In the genomic region with DNA sequence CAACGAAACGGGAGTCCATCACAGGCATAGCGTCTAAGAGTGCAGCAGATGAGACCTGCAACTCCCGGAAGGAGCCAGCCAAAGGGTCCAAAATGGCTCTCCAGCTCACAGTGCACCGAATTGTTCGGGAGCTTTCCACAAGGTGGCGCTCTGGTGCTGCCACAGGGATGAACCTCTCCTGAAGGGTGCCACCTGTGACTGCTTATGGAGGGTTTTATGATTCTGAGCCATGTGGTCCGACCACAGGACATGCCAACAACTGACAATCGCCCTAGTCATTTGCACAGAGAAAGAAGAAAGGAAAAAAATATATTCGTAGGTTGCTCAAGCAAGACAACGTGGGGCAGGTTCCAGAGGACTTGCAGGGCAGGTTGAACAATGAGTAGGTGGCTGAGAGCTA, we compare ENCODE assay signal across 8 mouse cellular contexts.
DNase-seq lines count a peak whose midpoint lies in the region; ATAC-seq and TF ChIP-seq lines count a peak whose summit lies in the region.

No protein-coding gene starts in this region.

- DNase-seq in T-cell, adult 2 months (ENCODE audit: low spot score), result peak; percentile 73
- DNase-seq in heart, adult 9 months (ENCODE audit: low spot score in 2 of 2), result peak; percentile 17 to 21
- peak; percentile 49 to 81 for DNase-seq in kidney, postnatal 36 days
- DNase-seq in lung, adult 2 months, result peak; percentile 68
- DNase-seq in right cerebral cortex, postnatal 36 days (ENCODE audit: low spot score in 2 of 2), result peak; percentile 66 to 74
- DNase-seq in urinary bladder, postnatal 4 days (ENCODE audit: low spot score in 2 of 2), result peak; percentile 77 to 83

- no peaks in the 10 kb centered on the region for H3K27me3 ChIP-seq in C2C12 (ENCODE audit: control insufficient read depth, insufficient read depth, insufficient read length)

- no peak for TF ChIP-seq POLR2A in lung, adult 2 months (IDR thresholded peaks at IDR 0.05; ENCODE audit: borderline replicate concordance, extremely low read depth, low read depth, low read length)

- H3K79me3 ChIP-seq in C2C12 (ENCODE audit: low read depth), result no peaks in the 10 kb centered on the region

- 24% methylated on average over 11 of the region's 11 CpGs for WGBS in lung, adult 2 months

- H3K4me3 ChIP-seq in C2C12 (ENCODE audit: insufficient read depth, poor library complexity, severe bottlenecking), result no peak overlapping the region
- no peak overlapping the region for H3K4me3 ChIP-seq in lung, adult 2 months (replicated peaks; ENCODE audit: extremely low read depth, low read depth, low read length)

- no peaks in the 10 kb centered on the region for H3K36me3 ChIP-seq in C2C12 (ENCODE audit: control insufficient read depth, insufficient read depth)

- peak; percentile 95 for ATAC-seq in common myeloid progenitor, adult 5-6 weeks (replicated peaks; ENCODE audit: low read depth, poor library complexity, severe bottlenecking)

- no peaks in the 10 kb centered on the region for H3K4me1 ChIP-seq in lung, adult 2 months (ENCODE audit: control insufficient read depth, insufficient read depth, low read length)

- H3ac ChIP-seq in C2C12 (ENCODE audit: control insufficient read depth, insufficient read length, low read depth), result no peak overlapping the region

- TF ChIP-seq CTCF in C2C12 (IDR thresholded peaks at IDR 0.05; ENCODE audit: control insufficient read depth, insufficient read depth, insufficient read length), result peak; percentile 82
- peak; percentile 52 for TF ChIP-seq CTCF in lung, adult 2 months (IDR thresholded peaks at IDR 0.05; ENCODE audit: insufficient read depth, low read length)

- no peaks in the 10 kb centered on the region for H3K79me2 ChIP-seq in C2C12 (ENCODE audit: control insufficient read depth, insufficient read depth)

TF ChIP-seq in C2C12, 6 proteins besides CTCF, POLR2A, EP300 and RAD21:
- TF ChIP-seq MYOD1 (IDR thresholded peaks at IDR 0.05; ENCODE audit: control insufficient read depth, insufficient read length, low read depth), result peak; percentile 68
- no peak for TF ChIP-seq CEBPB (IDR thresholded peaks at IDR 0.05; ENCODE audit: low read depth)

Comparison
In these comparisons a context has a peak if more than half of its experiments do, and no peak if none do; other contexts are left out.
1. DNase-seq: peak in every context shown above with its lines; median percentile 80 in urinary bladder, postnatal 4 days; 73 in T-cell, adult 2 months; 70 in right cerebral cortex, postnatal 36 days; 68 in lung, adult 2 months; 65 in kidney, postnatal 36 days; 19 in heart, adult 9 months.